Mouse (Mus musculus) mature B cell (primary cell): ENCODE measurements around the gene Sorcs2.

ENCODE experiments used
- in situ Hi-C: fragments of 300-500 bp; cut with MboI; formaldehyde crosslinking; loops from 2 replicates; pipeline ENCODE4 v1.14.3; 2019

Sorcs2 gene

DNA sequence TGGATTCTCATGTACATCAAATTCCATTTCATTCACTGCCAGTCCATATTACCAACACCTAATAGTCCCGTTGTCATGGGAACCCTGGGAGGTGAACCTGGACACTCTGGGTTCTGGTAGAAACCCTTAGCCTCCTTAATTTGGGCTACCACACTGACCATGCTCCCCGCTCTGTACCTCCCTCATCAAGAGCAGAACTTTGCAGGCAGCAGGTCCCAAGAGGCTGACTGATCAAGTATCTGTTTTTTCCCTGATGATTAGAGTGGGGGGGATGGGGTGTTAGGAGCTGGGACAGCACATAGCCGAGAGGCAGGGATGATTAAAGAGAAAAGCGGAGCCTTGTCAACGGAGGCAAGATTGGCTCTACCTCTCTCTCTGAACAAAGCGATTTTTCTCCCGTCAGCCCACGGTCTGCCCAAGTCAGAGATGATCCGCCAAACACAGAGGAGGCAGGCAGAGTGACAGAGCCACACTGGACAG, 167.6 kb downstream of the Sorcs2 start:
- in situ Hi-C loops = no loop called here

DNA sequence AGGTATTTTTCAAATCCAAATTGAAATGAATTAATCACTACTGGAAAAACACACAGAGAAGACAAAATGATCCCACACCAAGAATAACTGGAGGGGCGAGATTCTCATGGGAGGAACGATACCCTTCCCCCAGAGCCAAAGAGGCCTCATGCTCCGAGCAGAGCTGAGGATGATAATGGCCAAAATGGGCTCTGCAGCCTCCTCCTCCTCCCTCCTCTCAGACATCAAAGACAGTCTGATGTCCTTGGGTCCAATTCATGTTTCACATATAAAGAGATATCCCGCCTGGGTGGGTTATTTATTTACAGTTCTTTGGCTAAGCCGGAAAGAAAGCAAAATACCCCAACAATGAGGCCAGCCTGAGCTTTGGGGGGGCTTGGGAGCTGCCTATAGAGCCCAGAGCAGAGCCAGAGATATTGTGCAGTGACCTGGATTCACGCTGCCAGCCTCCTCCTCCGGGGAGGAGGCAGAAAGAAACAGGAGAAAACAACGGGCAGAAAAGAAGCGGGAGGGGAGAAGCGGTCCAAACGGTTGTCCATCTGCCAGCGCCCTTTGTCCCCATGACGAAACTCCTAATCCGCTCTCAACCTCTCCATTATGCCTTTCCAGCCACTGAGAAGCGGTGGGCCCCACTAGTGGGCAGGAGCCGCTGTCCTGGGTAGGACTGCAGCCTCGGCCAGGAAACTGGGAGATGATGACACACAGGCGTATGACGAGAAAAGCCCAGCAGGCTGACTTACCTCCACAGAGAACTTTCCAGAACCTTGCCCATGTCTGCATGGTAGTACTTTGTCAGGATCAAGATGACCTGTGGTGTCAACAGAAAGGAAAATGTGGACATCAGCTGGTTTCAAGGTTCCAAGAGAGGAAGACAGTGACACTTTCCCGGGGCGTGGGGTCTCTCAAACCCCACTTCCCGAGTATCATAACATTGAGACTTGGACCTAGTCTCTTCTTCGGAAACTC, 169.3 kb downstream of the Sorcs2 start:
- in situ Hi-C loops = no loop called here

DNA sequence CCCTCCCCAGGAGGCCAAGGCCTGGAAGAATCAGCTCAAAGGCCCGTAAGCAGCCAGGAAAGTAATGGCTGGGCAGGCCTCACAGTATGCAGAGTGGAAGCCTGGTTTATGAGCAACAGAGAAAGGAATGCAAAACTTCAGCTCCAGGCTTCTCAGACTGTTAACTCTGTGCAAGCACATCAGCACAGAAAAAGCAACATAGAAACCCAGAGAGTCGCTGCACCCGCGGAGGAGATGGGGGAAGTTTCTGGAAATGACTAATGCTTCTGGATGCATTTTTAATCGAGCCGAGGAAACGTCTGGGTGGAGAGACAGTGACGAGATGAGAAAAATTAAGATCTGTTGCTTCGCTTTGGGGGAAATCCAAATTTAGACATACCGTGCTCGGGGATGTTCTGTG, 171.6 kb downstream of the Sorcs2 start:
- in situ Hi-C loops = no loop called here

DNA sequence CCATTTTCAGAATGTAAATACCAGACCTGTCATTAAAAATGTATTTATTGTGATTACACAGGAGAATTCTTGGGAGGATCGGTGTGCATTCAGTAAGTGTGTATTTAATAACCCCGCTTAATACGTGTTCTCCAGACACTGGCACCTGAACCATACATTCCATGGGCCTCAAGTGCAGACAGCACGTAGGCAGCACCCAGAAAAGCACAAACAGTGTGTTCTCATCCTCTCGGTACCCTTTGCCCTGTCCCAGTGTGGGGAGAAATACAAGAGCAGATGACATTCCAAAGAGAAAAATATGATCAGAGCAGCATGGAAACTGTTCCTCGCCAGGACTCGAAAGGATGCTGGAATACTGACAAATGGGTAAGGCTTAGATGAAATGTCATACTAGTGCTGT, 172.1 kb downstream of the Sorcs2 start:
- in situ Hi-C loops = no loop called here

DNA sequence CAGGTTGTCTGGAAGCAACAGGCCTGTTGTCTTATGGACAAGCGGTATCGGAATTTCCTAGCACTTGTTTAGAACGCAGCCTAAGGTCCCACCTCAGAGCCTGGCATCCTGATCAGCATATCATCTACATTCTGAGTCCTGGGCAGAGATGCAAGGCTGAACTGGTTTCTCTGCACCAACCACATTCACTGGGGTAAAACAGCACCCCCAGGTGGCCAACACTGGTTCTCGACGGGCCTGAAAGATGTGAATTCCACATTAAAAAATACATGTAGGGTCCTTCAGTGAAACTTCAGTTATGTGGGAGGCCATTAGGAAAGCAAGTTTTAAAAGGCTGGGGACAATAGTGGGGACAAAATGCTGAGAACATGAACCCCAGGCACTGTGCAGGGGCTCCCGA, 174.2 kb downstream of the Sorcs2 start:
- in situ Hi-C loops = no loop called here

DNA sequence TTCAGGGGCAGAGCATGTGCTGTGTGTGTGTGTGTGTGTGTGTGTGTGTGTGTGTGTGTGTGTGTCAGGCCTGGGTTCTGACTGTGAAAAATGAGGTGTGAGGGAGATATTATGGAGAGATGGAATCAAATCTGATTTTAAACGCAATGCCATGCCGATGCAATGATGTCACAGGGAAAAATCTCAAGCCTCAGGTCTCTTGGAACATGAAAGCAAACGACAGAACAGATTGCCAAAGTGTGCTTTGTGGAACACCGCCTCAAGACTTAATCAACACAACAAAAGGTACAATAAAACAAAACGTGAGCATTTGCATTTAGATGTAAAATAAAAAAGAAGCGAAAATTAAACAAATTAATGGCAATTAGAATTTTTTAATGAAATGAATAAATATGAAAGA, 177.3 kb downstream of the Sorcs2 start:
- in situ Hi-C loops = no loop called here

DNA sequence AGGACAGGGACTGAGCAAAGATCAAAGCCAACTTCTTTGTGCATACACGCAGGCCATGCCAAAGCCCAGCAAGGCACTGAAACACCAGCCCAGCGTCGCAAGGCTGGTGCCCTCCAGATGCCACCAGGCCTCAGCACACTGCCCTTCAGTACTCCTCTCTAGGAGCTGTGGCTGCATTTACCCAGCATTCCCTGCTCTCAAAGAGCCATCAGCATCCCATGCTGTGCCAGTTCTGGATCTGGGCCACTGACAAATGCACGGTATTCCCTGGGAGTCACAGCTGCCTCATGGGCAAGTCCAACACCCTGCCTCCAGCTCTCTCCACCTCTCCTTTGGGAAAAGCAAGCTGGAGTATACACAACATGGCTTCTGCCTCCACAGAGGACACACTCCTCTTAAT, 177.8 kb downstream of the Sorcs2 start:
- in situ Hi-C loops = no loop called here

DNA sequence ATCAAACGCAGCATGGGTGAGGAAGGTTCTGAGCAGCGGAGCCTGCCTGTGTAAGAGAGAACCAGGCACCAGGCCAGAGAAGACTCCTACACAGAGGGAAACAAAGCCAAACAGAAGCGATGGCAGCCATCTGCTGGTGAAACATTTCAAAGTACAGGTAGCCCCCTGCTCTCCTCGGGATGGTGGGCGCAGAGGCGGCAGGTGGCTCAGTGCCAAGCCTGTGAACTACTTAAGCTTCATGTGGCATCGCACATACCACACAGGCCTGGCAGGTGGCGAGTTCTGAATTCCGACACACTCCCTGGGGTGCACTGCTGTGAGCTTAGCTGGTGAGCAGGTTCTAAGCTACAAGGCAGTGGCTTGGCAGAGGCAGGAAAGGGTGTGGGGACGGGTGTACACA, 184.6 kb downstream of the Sorcs2 start:
- in situ Hi-C loops = no loop called here

DNA sequence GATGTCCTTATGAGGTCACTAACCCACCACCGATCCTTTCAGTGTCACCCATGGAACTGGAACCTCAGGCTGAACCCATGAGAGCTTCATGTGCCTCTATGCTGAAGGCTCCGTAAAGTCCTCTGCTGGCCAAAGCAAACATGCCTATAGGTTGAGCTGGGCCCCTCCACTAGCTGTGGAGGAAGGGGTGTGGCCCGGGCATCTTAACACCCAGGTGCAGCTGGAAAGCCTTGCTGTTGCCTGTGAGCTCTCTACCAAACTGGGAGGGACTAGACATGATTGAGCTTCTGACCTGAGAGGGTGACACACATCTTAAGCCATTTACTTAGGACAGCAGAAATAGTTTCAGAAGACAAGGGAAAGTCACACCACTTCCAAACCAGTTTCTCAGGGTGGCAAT, 189.1 kb downstream of the Sorcs2 start:
- in situ Hi-C loops = no loop called here

DNA sequence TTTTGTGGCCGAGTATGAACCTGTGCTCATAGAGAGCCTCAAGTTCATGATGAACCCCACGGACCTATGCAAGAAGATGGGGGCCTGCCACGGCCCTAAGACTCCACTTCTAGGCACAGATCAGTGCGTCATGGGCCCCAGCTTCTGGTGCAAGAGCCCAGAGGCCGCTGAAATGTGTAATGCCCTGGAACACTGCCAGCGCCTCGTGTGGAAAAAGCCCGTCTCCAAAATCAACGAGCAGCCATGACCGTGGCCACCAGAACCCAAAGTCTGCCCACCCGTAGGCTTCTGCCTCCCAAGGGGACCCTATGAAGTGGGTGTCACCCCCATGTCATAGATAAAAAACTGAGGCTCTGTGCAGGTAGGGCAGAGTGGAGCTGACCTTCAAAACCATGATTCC, 192.5 kb downstream of the Sorcs2 start:
- in situ Hi-C loops = no loop called here

DNA sequence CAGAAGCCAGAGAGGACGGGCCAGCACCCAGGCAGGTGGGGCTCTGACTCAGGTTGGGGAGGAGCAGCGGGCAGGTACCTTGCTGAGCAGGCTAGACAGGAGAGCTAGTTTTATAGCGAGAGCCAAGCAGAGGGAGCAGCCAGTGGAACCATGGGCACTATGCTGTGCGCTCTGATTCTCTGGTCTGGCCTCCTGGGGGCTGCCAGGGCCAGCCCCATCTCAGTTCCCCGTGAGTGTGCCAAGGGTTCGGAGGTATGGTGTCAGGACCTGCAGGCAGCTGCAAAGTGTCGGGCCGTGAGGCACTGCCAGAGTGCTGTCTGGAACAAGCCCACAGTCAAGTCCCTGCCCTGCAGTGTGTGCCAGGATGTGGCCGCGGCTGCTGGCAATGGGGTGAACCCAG, 194.0 kb downstream of the Sorcs2 start, which contains the start of gene Psapl1:
Psapl1 (plus strand) TSS at position 106 of the 400 bp plus-strand sequence.
- in situ Hi-C loops = no loop called here

DNA sequence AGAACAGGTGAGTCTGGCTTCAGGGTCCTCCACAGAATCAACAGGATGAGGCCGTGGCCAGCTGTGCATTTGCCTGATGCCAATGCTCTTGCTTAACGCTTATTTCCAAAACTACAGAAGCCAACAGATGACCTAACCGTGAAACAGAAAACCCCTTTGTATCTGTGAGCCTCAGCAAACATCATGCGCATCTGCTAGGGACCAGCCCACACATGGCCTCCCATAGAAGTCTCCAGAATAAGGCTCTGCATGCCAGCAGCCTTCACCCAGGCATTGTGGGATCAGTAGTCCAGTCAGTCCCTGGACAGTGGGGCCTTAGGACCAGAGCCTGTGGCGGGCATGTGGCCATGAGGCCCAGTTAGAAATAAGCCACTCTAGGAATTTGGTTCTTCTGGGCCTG, 194.5 kb downstream of the Sorcs2 start:
- in situ Hi-C loops = no loop called here

DNA sequence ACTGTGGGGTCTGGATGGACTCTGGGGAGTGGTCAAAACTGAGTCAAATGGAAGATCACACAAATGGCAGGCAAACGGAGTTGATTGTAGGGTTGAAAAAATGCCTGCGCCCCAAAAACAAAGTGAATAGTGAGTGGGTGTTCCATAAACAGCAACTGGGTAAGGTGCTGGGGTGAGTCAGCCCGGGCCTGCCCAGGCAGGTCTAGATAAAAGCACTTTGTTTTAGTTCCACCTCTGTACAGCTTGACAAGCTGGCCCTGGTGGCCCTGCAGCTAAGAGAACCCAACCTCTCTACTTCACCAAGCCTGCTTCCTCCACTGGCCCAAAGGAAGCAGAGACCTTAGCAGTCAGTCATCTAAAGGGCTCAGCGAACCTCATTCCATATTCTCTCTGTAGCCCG, 195.2 kb downstream of the Sorcs2 start:
- in situ Hi-C loops = no loop called here

DNA sequence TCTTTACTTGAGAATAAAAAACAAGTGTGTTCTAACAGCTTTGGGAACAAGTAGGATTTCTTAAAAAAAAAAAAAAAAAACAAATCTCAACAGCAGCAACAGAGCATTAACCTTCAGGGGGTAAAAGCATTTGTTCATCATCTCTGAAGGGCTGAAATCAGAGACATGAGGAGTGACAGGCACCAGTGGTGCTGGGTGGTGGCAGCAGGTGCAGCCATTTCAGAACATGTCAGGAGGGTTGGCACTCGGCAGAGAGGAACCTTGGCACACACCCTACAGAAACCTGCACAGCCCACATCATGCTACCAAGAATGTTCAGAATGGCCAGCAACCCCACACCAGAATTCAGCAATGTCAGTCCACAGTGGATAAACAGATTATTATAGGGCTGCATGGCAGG, 198.4 kb downstream of the Sorcs2 start:
- in situ Hi-C loops = no loop called here

DNA sequence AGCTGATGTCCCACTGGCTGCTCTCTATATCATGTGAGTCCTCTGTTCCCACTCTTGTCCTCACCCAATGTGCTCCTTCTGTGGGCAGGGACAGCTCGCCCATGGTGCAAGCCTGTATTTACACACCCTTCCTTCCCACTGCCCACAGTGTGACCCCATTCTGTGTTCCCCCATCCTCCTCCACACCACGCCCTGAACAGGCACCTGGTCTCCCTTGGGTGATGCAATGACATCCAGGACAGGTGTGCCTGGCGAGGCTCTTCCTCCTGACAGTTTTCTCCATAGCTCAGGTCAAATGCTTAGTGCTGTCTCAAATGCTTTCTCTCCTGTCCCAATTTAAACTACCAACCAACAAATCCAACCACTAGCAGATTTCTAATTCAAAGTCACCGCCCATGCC, 202.5 kb downstream of the Sorcs2 start:
- in situ Hi-C loops = no loop called here

DNA sequence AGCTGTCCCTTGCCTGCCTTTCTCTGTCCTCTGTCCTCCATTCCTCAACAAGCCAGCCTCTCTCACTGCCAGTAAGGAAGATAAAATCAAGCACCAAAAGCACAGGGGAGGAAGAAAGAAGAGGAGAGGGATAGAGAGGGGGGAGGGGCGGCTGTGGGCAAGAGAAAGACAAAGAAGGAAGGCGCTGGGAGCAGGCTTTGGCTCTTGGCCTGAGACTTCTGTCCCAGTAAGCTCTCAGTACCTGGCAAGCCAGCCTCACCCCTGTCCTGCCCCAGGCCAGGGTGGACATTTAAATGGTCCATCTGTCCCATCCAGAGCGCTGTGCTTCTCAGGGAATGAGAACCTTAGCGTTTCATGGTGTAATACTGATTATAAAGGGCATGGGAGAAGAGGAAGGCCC, 203.3 kb downstream of the Sorcs2 start:
- in situ Hi-C loops = no loop called here

DNA sequence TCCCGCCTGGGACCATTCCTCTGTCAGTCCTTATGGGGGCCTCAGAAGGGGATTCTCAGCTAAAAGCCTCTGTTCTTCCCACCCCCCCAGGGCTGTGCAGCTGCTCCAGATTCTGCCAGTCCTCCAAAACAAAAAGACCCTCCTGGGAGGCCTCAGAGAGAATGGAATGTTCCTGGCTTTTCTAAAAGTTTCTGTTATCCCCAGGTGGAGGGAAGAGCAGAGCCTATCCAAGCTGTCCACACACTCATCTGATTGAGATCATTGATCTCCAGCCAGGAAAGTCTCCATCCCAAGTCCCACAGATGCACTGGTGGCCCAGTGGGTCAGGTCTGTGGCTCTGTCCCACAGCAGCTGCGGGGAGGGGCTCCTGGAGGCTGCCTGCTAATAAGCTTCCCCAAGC, 205.3 kb downstream of the Sorcs2 start:
- in situ Hi-C loops = no loop called here

DNA sequence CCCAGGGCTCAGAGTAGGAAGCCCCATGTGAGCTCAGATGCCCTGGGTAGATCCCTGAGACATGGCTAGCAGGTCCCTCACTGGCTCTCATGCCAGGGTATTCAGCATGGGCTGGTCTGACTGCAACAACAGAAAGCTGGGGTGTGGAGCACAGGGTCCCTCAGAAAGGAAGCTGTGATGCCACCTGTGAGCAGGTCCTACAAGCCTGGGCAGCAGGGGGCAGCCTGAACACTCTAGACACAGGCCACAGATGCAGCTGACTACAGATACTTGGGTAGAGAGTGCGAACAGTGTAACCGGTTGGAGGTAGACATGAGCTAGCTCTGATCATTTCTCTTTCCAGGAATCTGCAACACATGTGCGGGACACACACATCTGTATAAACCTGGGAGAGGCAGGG, 206.1 kb downstream of the Sorcs2 start:
- in situ Hi-C loops = no loop called here

DNA sequence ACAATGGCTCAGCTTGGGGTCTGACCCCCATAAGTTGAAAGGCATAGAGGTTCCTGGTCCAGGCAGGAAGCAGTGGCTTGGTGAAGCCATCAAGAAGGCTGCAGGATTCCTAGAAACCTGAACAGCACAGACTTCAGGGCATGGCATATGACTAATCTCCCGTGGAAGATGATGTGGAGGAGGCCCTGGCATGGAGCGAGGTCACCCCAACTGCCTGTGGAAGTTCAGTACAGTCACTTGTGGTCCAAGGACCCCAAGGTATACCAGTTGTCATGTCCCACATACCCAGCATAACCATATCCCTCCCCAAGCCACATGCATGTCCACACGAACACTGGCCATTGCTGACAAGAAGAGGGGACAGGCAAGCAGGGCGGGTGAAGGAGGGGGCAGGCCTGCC, 206.7 kb downstream of the Sorcs2 start:
- in situ Hi-C loops = no loop called here

DNA sequence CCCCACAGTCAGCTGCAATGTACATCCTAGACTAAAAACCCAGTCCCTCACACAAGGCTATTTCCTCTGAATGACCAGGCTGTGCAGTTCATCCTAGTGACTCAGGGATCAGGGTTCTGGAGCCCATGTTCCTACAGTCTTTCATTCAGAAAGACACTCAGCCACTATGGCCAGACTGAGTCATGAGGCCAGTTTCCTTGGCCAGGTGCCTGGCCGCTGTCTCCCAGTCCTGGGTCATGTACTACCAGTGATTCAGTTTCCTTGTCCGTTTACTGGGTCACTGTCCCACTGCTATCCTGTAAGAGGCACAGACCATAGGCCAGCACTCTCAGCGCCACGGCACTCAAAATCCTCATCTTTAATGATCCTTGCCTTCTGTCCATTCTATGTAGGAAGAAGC, 209.6 kb downstream of the Sorcs2 start:
- in situ Hi-C loops = no loop called here

DNA sequence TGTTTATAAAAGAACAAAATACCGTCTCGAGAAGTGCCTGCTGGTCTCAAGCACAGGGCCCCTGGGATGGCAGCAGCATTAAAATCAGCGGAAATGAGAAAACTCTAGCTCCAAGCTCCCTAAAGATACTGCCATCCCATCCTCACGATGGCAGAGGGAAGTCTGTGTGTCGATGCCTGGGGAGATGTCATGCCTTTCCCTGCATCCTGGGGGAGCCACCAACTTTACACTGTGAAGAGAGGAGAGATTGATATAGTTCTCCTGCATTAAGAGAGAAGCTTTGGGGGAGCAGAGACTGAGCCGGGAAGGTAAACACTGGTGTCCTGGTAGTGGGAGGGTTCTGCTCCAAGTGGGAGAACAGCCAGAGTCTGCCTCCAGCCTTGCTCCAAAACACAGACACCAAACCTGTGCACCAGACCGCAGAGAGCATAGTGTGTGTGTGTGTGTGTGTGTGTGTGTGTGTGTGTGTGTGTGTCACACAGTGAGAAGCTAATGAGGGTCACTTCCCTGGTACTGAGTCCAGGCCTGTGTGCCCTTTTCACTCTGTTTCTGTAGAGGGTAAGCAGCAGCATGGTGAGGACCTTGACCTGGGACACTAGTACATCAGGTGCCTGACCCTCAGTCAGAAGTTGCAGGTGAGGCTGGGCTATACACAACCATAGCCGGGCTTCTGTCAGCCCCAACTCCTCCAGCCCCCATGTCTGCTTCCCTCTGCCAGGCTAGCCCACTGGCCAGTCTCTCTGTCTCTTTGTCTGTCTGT, 211.5 kb downstream of the Sorcs2 start:
- in situ Hi-C loops = no loop called here

DNA sequence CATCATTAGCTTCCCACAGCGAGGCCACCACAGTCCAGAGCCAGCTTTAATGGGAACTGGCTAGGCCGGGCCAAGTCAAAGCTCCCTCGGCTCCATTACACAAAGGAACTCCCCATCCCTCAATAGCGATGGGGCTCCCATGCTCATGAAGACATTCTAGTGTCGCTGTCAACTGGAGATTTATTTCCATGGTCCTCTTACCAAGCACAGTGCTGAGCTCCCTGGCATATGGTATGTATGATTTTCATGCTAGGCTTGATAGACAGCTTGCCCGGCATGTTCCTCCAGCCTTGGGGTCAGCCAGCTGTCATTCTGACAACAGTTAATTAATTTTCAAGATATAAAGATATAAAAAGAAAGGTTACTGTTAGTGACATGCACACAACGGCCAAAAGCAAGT, 215.6 kb downstream of the Sorcs2 start:
- in situ Hi-C loops = no loop called here

DNA sequence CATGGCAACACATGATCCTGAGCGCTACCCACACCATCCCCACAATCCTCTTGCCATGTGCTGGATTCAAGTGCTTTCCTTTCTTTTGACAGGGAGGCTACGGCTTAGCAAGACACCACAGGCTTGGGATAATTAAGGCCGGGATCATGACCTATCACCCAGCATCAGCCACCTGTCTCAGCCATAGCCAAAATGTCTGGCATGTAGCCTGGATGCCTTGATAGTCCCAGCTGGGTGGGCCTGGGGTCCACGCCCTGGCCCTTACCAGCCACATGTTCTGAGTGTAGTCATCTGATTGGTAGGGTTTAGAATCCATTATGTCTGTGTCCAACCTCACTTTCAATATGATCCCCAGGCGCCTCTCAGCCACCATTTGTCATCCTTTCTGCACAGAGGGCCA, 218.2 kb downstream of the Sorcs2 start:
- in situ Hi-C loops = no loop called here
